Mouse (Mus musculus) intestine, embryonic 16.5 days (tissue): ENCODE data around the gene Clip1. TPM values are rescaled to one million over a fixed set of nuclear protein-coding genes. Genes with fewer than 3 reads are reported as not detected.

Experiments
- ATAC-seq: fragments of 200-750 bp; cut with Nextera tagmentation; 2 replicates; pipeline ENCODE4 v1.8.0; 2017; ENCODE audit warnings: moderate TSS enrichment, moderate library complexity
- H3K27ac ChIP-seq: fragments of 300-500 bp; sonication (generic); 2 replicates; pipeline ENCODE4 v1.5.1; 2014; ENCODE audit warnings: mild to moderate bottlenecking, low read length
- H3K27me3 ChIP-seq: fragments of 300-500 bp; sonication (generic); replicated peaks from 2 replicates; pipeline ENCODE4 v1.6.1; 2014; ENCODE audit warnings: low read length, control low read depth, mixed read lengths; ENCODE audit not compliant: control insufficient read depth, insufficient read depth
- H3K36me3 ChIP-seq: fragments of 300-500 bp; sonication (generic); 2 replicates; pipeline ENCODE4 v1.6.1; 2014; ENCODE audit warnings: low read length, control low read depth; ENCODE audit not compliant: control insufficient read depth, insufficient read depth
- H3K4me1 ChIP-seq: fragments of 300-500 bp; sonication (generic); 2 replicates; pipeline ENCODE4 v1.6.1; 2014; ENCODE audit warnings: low read length, control low read depth, mixed read lengths; ENCODE audit not compliant: control insufficient read depth, insufficient read depth
- H3K4me2 ChIP-seq: fragments of 300-500 bp; sonication (generic); 2 replicates; pipeline ENCODE4 v1.6.1; 2014; ENCODE audit warnings: low read depth, low read length, control low read depth
- H3K4me3 ChIP-seq: fragments of 300-500 bp; sonication (generic); 2 replicates; pipeline ENCODE4 v1.5.1; 2014; ENCODE audit warnings: mild to moderate bottlenecking, low read length
- H3K9ac ChIP-seq: fragments of 300-500 bp; sonication (generic); 2 replicates; pipeline ENCODE4 v1.6.1; 2014; ENCODE audit warnings: low read depth, low read length
- H3K9me3 ChIP-seq: fragments of 300-500 bp; sonication (generic); 2 replicates; pipeline ENCODE4 v1.6.1; 2016; ENCODE audit warnings: low read length, control low read depth; ENCODE audit not compliant: control insufficient read depth
- WGBS: fragments of 180-500 bp; shearing (Covaris S2); extraction: QIAGEN DNeasy Blood & Tissue Kit; methylation state at CpG from one replicate; pipeline ENCODE4 v1.1.7; 2014; 5-methylcytosine and 5-hydroxymethylcytosine counted together
- polyA plus RNA-seq: library from polyadenylated mRNA; unstranded; fragments of >200 nt; fragmentation: Nextera tagmentation; extraction: Ambion mirVana; gene quantifications from 2 replicates; pipeline ENCODE4 v1.2.1, GENCODE M21; 2015

The Clip1 gene
- polyA plus RNA-seq, 1 experiment from 2014 or later, result 23.7 TPM

- H3K36me3 ChIP-seq, result peaks cover 20% of the 10 kb centered on the region
Observed at GRCm38 (mm10) chr5:123699198-123699597, 14.8 kb upstream of the Clip1 start.

GRCm38 (mm10) chr5:123696961-123697360, 12.5 kb upstream of the Clip1 start:
- H3K27ac ChIP-seq, result peak overlapping the region; percentile 55
- no peak overlapping the region for H3K4me3 ChIP-seq
- H3K4me1 ChIP-seq, result no peaks in the 10 kb centered on the region
- no peak overlapping the region for H3K9ac ChIP-seq
- WGBS, result 59% methylated on average over 4 of the region's 4 CpGs
- no peaks in the 10 kb centered on the region for H3K9me3 ChIP-seq
- ATAC-seq, result peak; percentile 84
- H3K27me3 ChIP-seq, result no peaks in the 10 kb centered on the region
- no peak overlapping the region for H3K4me2 ChIP-seq
- H3K36me3 ChIP-seq, result peaks cover 4% of the 10 kb centered on the region; the same call in 1 of the 2 replicates

More at GRCm38 (mm10) chr5:123699198-123699597, 14.8 kb upstream of the Clip1 start:
- Histone ChIP-seq H3K4me1 (no peaks in the 10 kb centered on the region), H3K27ac (no peak overlapping the region), H3K9me3 (no peaks in the 10 kb centered on the region), H3K27me3 (no peaks in the 10 kb centered on the region), H3K9ac (no peak overlapping the region), H3K4me3 (no peak overlapping the region), H3K4me2 (no peak overlapping the region)
- 29% methylated on average over 3 of the region's 3 CpGs for WGBS
- no peak for ATAC-seq

- ATAC-seq, result no peak
- peaks cover 4% of the 10 kb centered on the region; the same call in 1 of the 2 replicates for H3K36me3 ChIP-seq
- WGBS, result 88% methylated on average over 7 of the region's 7 CpGs
- no peaks in the 10 kb centered on the region for H3K4me1 ChIP-seq
- no peak overlapping the region for H3K27ac ChIP-seq
- no peak overlapping the region for H3K4me2 ChIP-seq
- no peak overlapping the region for H3K4me3 ChIP-seq
- no peaks in the 10 kb centered on the region for H3K27me3 ChIP-seq
- no peaks in the 10 kb centered on the region for H3K9me3 ChIP-seq
- H3K9ac ChIP-seq, result no peak overlapping the region
Observed at GRCm38 (mm10) chr5:123696244-123696643, 11.8 kb upstream of the Clip1 start.

GRCm38 (mm10) chr5:123694468-123694867, 10.1 kb upstream of the Clip1 start:
- no peaks in the 10 kb centered on the region for H3K27me3 ChIP-seq
- H3K4me2 ChIP-seq, result no peak overlapping the region
- H3K9me3 ChIP-seq, result no peaks in the 10 kb centered on the region
- no peaks in the 10 kb centered on the region for H3K4me1 ChIP-seq
- WGBS, result 51% methylated on average over 6 of the region's 6 CpGs
- ATAC-seq, result peak; percentile 67
- H3K27ac ChIP-seq, result no peak overlapping the region
- H3K9ac ChIP-seq, result no peak overlapping the region
- H3K4me3 ChIP-seq, result no peak overlapping the region
- no peaks in the 10 kb centered on the region for H3K36me3 ChIP-seq

GRCm38 (mm10) chr5:123683377-123684220, 819 bp downstream of the Clip1 start:
- peak overlapping the region; percentile 93 for H3K4me2 ChIP-seq
- no peaks in the 10 kb centered on the region for H3K9me3 ChIP-seq
- H3K27ac ChIP-seq, result peak overlapping the region; percentile 91
- ATAC-seq, result peak; percentile 75
- H3K4me1 ChIP-seq, result peaks cover 19% of the 10 kb centered on the region
- under 1% methylated on average over 72 of the region's 92 CpGs for WGBS
- H3K36me3 ChIP-seq, result no peaks in the 10 kb centered on the region
- peak overlapping the region; percentile 95 for H3K4me3 ChIP-seq
- H3K27me3 ChIP-seq, result no peaks in the 10 kb centered on the region
- H3K9ac ChIP-seq, result peak overlapping the region; percentile 96

GRCm38 (mm10) chr5:123683043-123683376, 1.4 kb downstream of the Clip1 start:
- Histone ChIP-seq H3K4me2 (peak overlapping the region; percentile 93), H3K9me3 (no peaks in the 10 kb centered on the region), H3K4me1 (peaks cover 19% of the 10 kb centered on the region), H3K4me3 (peak overlapping the region; percentile 95), H3K27me3 (no peaks in the 10 kb centered on the region), H3K36me3 (no peaks in the 10 kb centered on the region), H3K9ac (0 out of 2 replicates have a peak overlapping the region, but pooled peaks have one; percentile 96), H3K27ac (no peak overlapping the region)
- ATAC-seq, result no peak
- WGBS, result 6% methylated on average over 6 of the region's 6 CpGs

GRCm38 (mm10) chr5:123682372-123682771, 2.0 kb downstream of the Clip1 start:
- peak overlapping the region; percentile 25; the same call in 1 of the 2 replicates for H3K27ac ChIP-seq
- no peak overlapping the region; the same call in 1 of the 2 replicates for H3K4me3 ChIP-seq
- no peaks in the 10 kb centered on the region for H3K27me3 ChIP-seq
- H3K9ac ChIP-seq, result peak overlapping the region; percentile 44; the same call in 1 of the 2 replicates
- H3K4me1 ChIP-seq, result peaks cover 19% of the 10 kb centered on the region
- H3K9me3 ChIP-seq, result no peaks in the 10 kb centered on the region
- peak overlapping the region; percentile 93 for H3K4me2 ChIP-seq
- 36% methylated on average over 4 of the region's 4 CpGs for WGBS
- H3K36me3 ChIP-seq, result no peaks in the 10 kb centered on the region
- no peak for ATAC-seq

- H3K27me3 ChIP-seq, result no peaks in the 10 kb centered on the region
- no peak overlapping the region for H3K4me3 ChIP-seq
- H3K27ac ChIP-seq, result peak overlapping the region; percentile 50
- H3K9ac ChIP-seq, result no peak overlapping the region
- no peak overlapping the region for H3K4me2 ChIP-seq
- no peak for ATAC-seq
- no peaks in the 10 kb centered on the region for H3K36me3 ChIP-seq
- H3K9me3 ChIP-seq, result no peaks in the 10 kb centered on the region
- peaks cover 16% of the 10 kb centered on the region for H3K4me1 ChIP-seq
- WGBS, result 33% methylated on average over 5 of the region's 5 CpGs
Observed at GRCm38 (mm10) chr5:123679546-123680263, 4.7 kb downstream of the Clip1 start.

- Histone ChIP-seq H3K9me3 (no peaks in the 10 kb centered on the region), H3K27ac (no peak overlapping the region), H3K36me3 (no peaks in the 10 kb centered on the region), H3K4me3 (no peak overlapping the region), H3K4me1 (peaks cover 13% of the 10 kb centered on the region), H3K9ac (no peak overlapping the region), H3K27me3 (no peaks in the 10 kb centered on the region), H3K4me2 (no peak overlapping the region)
- 69% methylated on average over 3 of the region's 3 CpGs for WGBS
- no peak for ATAC-seq
Observed at GRCm38 (mm10) chr5:123679106-123679505, 5.3 kb downstream of the Clip1 start.
